Mouse (Mus musculus) olfactory bulb, adult 2 months (tissue): ENCODE data around the gene Ppp1r36. TPM values are rescaled to one million over a fixed set of nuclear protein-coding genes. Genes with fewer than 3 reads are reported as not detected.

Experiments
- H3K27ac ChIP-seq: fragments of 200-500 bp; 2 replicates; pipeline ENCODE4 v1.5.1; 2012; ENCODE audit warnings: low read depth, low read length; ENCODE audit not compliant: insufficient read depth
- H3K4me1 ChIP-seq: fragments of 200-500 bp; 2 replicates; pipeline ENCODE4 v1.6.1; 2012; ENCODE audit warnings: low read length; ENCODE audit not compliant: control insufficient read depth, insufficient read depth
- H3K4me3 ChIP-seq: fragments of 200-500 bp; 2 replicates; pipeline ENCODE4 v1.5.1; 2012; ENCODE audit warnings: mild to moderate bottlenecking, low read depth, low read length, moderate library complexity; ENCODE audit not compliant: insufficient read depth
- CTCF ChIP-seq: fragments of 200-500 bp; IDR thresholded peaks from 2 replicates; pipeline ENCODE4 v1.5.1; 2012; ENCODE audit warnings: low read depth, mild to moderate bottlenecking, low read length, moderate library complexity; ENCODE audit not compliant: insufficient read depth
- POLR2A ChIP-seq: fragments of 200-500 bp; IDR thresholded peaks from 2 replicates; pipeline ENCODE4 v1.6.1; 2012; ENCODE audit warnings: mild to moderate bottlenecking, low read depth, low read length, moderate library complexity; ENCODE audit not compliant: insufficient read depth
- WGBS: fragments of 180-500 bp; shearing (Covaris S2); methylation state at CpG from one replicate; pipeline ENCODE4 v1.1.7; 2018; 5-methylcytosine and 5-hydroxymethylcytosine counted together
- polyA plus RNA-seq: library from polyadenylated mRNA; stranded (reverse); fragments of >200 nt; gene quantifications from 2 replicates; pipeline ENCODE4 v1.2.4, GENCODE M21; 2012; ENCODE audit warnings: low replicate concordance; ENCODE audit not compliant: missing spikeins, insufficient read depth, insufficient read length

The Ppp1r36 gene
- polyA plus RNA-seq = not detected in 2 replicates

- 5% methylated on average over 37 of the region's 37 CpGs for WGBS
- TF ChIP-seq CTCF (no peak), POLR2A (no peak)
- Histone ChIP-seq H3K4me3 (peak within 1 kb of the TSS; percentile 3; the same call in 1 of the 2 replicates), H3K27ac (no peak within 1 kb of the TSS), H3K4me1 (peaks cover 5% of the 10 kb centered on the region)
Observed at GRCm38 (mm10) chr12:76417433-76417854, at the start of gene Ppp1r36. Gene Ppp1r36 (plus strand): TSS chr12:76417538.

GRCm38 (mm10) chr12:76368201-76368789 is 49.0 kb upstream of the Ppp1r36 start:
- 9% methylated on average over 9 of the region's 9 CpGs for WGBS
- Histone ChIP-seq H3K4me1 (peaks cover 8% of the 10 kb centered on the region), H3K27ac (0 out of 2 replicates have a peak overlapping the region, but pooled peaks have one; percentile 97), H3K4me3 (peak overlapping the region; percentile 94)
- TF ChIP-seq POLR2A = no peak
- no peak for TF ChIP-seq CTCF

- TF ChIP-seq POLR2A (no peak), CTCF (no peak)
- under 1% methylated on average over 26 of the region's 26 CpGs for WGBS
- Histone ChIP-seq H3K27ac (peak overlapping the region; percentile 97), H3K4me1 (peaks cover 8% of the 10 kb centered on the region), H3K4me3 (peak overlapping the region; percentile 94)
Observed at GRCm38 (mm10) chr12:76368790-76369205, 48.5 kb upstream of the Ppp1r36 start.

GRCm38 (mm10) chr12:76369206-76369977 is 47.9 kb upstream of the Ppp1r36 start, which contains the start of gene Zbtb25:
Gene Zbtb25 (minus strand): TSS chr12:76369602.
- WGBS = under 1% methylated on average over 96 of the region's 96 CpGs
- TF ChIP-seq CTCF (no peak), POLR2A (peak; percentile 89; the same call in 1 of the 2 replicates)
- Histone ChIP-seq H3K4me3 (peak within 1 kb of the TSS; percentile 94), H3K27ac (peak within 1 kb of the TSS; percentile 97), H3K4me1 (peaks cover 8% of the 10 kb centered on the region)

- WGBS = under 1% methylated on average over 95 of the region's 99 CpGs
- TF ChIP-seq POLR2A (no peak; the same call in 1 of the 2 replicates), CTCF (no peak)
- H3K27ac ChIP-seq = peak within 1 kb of the TSS; percentile 97
Observed at GRCm38 (mm10) chr12:76369978-76370830, 47.1 kb upstream of the Ppp1r36 start, which contains the start of gene Zbtb1. Gene Zbtb1 (plus strand): TSS chr12:76370266.

GRCm38 (mm10) chr12:76370831-76371571 is 46.3 kb upstream of the Ppp1r36 start:
- H3K27ac ChIP-seq = peak overlapping the region; percentile 83
- TF ChIP-seq CTCF = no peak
- 0 out of 2 replicates have a peak, but pooled peaks have one; percentile 19 for TF ChIP-seq POLR2A
- peak overlapping the region; percentile 94 for H3K4me3 ChIP-seq
- peaks cover 8% of the 10 kb centered on the region for H3K4me1 ChIP-seq
- WGBS = under 1% methylated on average over 60 of the region's 63 CpGs

More at GRCm38 (mm10) chr12:76369978-76370830, 47.1 kb upstream of the Ppp1r36 start, which contains the start of gene Zbtb1:
- peak within 1 kb of the TSS; percentile 94 for H3K4me3 ChIP-seq
- H3K4me1 ChIP-seq = peaks cover 8% of the 10 kb centered on the region

GRCm38 (mm10) chr12:76372046-76372445 is 45.3 kb upstream of the Ppp1r36 start:
- Histone ChIP-seq H3K27ac (no peak overlapping the region), H3K4me1 (peaks cover 8% of the 10 kb centered on the region), H3K4me3 (no peak overlapping the region)
- WGBS = 58% methylated on average over 7 of the region's 7 CpGs
- TF ChIP-seq CTCF (no peak), POLR2A (no peak)
